Comparison of ENCODE assay signal across 8 mouse cellular contexts in the genomic region with DNA sequence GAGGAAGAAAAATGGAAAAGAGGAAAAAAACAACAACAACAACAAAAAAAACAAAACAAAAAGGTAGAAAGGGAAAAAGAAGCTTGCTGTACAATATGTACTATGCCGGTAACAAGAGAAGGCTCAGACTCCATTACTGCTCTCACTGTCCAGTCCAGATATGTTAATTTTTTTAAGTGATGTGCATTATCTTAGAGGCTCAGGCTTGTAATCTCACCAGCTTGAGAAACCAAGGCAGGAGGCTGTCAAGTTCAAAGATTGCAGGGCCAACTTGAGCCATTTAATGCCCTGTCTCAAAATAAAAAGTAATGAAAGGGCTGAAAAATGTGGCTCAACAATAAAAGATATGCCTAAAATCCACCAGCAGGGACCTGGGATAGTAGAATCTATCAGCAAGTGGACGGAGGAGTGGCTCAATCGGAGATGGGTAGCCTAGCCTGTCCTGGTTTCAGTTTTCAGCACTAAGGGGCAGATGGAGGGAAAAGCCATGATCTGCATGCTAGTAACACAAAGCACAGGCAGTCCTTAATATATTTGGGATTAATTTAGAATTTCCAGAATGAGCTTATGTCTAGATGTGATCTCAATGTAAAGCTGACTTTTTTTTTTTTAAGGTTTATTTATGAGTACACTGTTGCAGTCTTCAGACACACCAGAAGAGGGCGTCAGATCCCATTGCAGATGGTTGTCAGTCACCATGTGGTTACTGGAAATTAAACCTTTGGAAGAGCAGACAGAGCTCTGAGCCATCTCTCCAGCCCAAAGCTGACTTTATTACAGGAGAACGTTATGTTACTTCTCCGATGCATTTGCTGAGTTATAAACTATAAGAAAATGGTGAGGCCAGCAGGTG. TPM values are rescaled to one million over a fixed set of nuclear protein-coding genes. Genes with fewer than 3 reads are reported as not detected.
A peak's percentile ranks its signal among the peaks of the same experiment; 100 is the strongest.
DNase-seq lines count a peak whose midpoint lies in the region; ATAC-seq and TF ChIP-seq lines count a peak whose summit lies in the region.

No protein-coding gene starts in this region.

- H3K9me3 ChIP-seq in heart, embryonic 13.5 days, result no peaks in the 10 kb centered on the region
- H3K9me3 ChIP-seq in midbrain, embryonic 15.5 days, result no peaks in the 10 kb centered on the region

- no peak overlapping the region for H3K27ac ChIP-seq in heart, embryonic 13.5 days (replicated peaks)
- no peak overlapping the region for H3K27ac ChIP-seq in thymus, adult 2 months (ENCODE audit: control insufficient read depth, insufficient read depth, low read length)
- 0 out of 2 replicates have a peak overlapping the region, but pooled peaks have one; percentile 76 for H3K27ac ChIP-seq in midbrain, embryonic 15.5 days

- peak overlapping the region; percentile 72 for H3K4me2 ChIP-seq in heart, embryonic 13.5 days
- H3K4me2 ChIP-seq in midbrain, embryonic 15.5 days, result peak overlapping the region; percentile 58

- peaks cover 29% of the 10 kb centered on the region for H3K36me3 ChIP-seq in heart, embryonic 13.5 days
- peaks cover 12% of the 10 kb centered on the region; the same call in 1 of the 2 replicates for H3K36me3 ChIP-seq in thymus, adult 2 months (ENCODE audit: control insufficient read depth, insufficient read depth, low read length)
- H3K36me3 ChIP-seq in midbrain, embryonic 15.5 days (replicated peaks), result 0 out of 2 replicates have a peak, but pooled peaks cover 12% of the 10 kb centered on the region

- no peak for DNase-seq in heart, postnatal 36 days
- peak; percentile 13 for DNase-seq in thymus, postnatal 14 days
- no peak for DNase-seq in thymus, adult 2 months
- DNase-seq in gastrocnemius, postnatal 4 days (ENCODE audit: low spot score in 2 of 2), result no peak
- no peak for DNase-seq in adrenal gland, adult 2 months

- ATAC-seq in heart, embryonic 13.5 days (ENCODE audit: extremely low read depth, insufficient number of reproducible peaks, low FRiP score, low TSS enrichment), result no peak
- peak; percentile 41 for ATAC-seq in inflammation-experienced regulatory T-cells, adult 6 months
- ATAC-seq in midbrain, embryonic 15.5 days (replicated peaks), result peak; percentile 51

- no peak for TF ChIP-seq POLR2A in thymus, adult 2 months (IDR thresholded peaks at IDR 0.05; ENCODE audit: control insufficient read depth, extremely low read depth, insufficient read depth, low read length, poor library complexity)

- H3K4me3 ChIP-seq in heart, embryonic 13.5 days, result peak overlapping the region; percentile 78
- H3K4me3 ChIP-seq in thymus, adult 2 months (ENCODE audit: control insufficient read depth, insufficient read depth, low read length), result no peak overlapping the region
- H3K4me3 ChIP-seq in midbrain, embryonic 15.5 days, result peak overlapping the region; percentile 68

- TF ChIP-seq CTCF in thymus, adult 2 months (IDR thresholded peaks at IDR 0.05; ENCODE audit: borderline replicate concordance, control insufficient read depth, extremely low read depth, insufficient read depth, low read length, poor library complexity), result no peak

- H3K4me1 ChIP-seq in heart, embryonic 13.5 days, result peaks cover 12% of the 10 kb centered on the region
- H3K4me1 ChIP-seq in thymus, adult 2 months (replicated peaks; ENCODE audit: control insufficient read depth, insufficient read depth, low read length), result peaks cover 4% of the 10 kb centered on the region
- H3K4me1 ChIP-seq in midbrain, embryonic 15.5 days, result peaks cover 21% of the 10 kb centered on the region

- intact Hi-C loops in heart, postnatal 36 days (cut with DNase I), result no loop called here

- 35% methylated on average over 6 of the region's 6 CpGs for WGBS in heart, embryonic 13.5 days
- WGBS in thymus, adult 2 months, result 46% methylated on average over 6 of the region's 6 CpGs
- 43% methylated on average over 6 of the region's 6 CpGs for WGBS in midbrain, embryonic 15.5 days

- no peaks in the 10 kb centered on the region for H3K27me3 ChIP-seq in heart, embryonic 13.5 days (replicated peaks)
- H3K27me3 ChIP-seq in thymus, adult 2 months (ENCODE audit: control insufficient read depth, insufficient read depth, low read length), result no peaks in the 10 kb centered on the region
- no peaks in the 10 kb centered on the region for H3K27me3 ChIP-seq in midbrain, embryonic 15.5 days (replicated peaks)

- no peak overlapping the region; the same call in 1 of the 2 replicates for H3K9ac ChIP-seq in heart, embryonic 13.5 days
- H3K9ac ChIP-seq in midbrain, embryonic 15.5 days, result peak overlapping the region; percentile 68; the same call in 1 of the 2 replicates

RNA-seq across cellular contexts. Expression of a gene that starts 0.6 kb away (rescaled TPM):
- 703 and 780 TPM in 2 replicates for polyA plus RNA-seq in heart, embryonic 13.5 days (2015; fragmentation: Nextera tagmentation; extraction: Ambion mirVana)
- 1,000 to 10,000 TPM; 1,822 to 1,988 TPM for total RNA-seq in heart, postnatal 36 days (2021)
- polyA plus RNA-seq in thymus, adult 2 months (2012; rRNA removed), result 231 and 311 TPM in 2 replicates
- polyA plus RNA-seq in inflammation-experienced regulatory T-cells, adult 6 months (2017; shearing (Covaris generic)), result 100 to 1,000 TPM; 608 to 774 (median 726) TPM
- polyA plus RNA-seq in midbrain, embryonic 15.5 days (2015; fragmentation: Nextera tagmentation; extraction: Ambion mirVana), result 458 and 526 TPM in 2 replicates
- 100 to 1,000 TPM; 644 to 708 TPM for total RNA-seq in gastrocnemius, postnatal 4 days (2021)
- total RNA-seq in adrenal gland, adult 2 months (2021), result 100 to 1,000 TPM; 829 to 842 TPM
- polyA plus RNA-seq in adrenal gland, adult 2 months (2012; rRNA removed), result 217 and 245 TPM in 2 replicates

RNA-seq across cellular contexts. Expression of a gene that starts 0.7 kb away (rescaled TPM):
- 0.15 TPM in 1 of 2 replicates, not detected in the other for polyA plus RNA-seq in heart, embryonic 13.5 days (2015; fragmentation: Nextera tagmentation; extraction: Ambion mirVana)
- total RNA-seq in heart, postnatal 36 days (2021), result under 1 TPM; 0.17 to 0.35 TPM
- polyA plus RNA-seq in thymus, adult 2 months (2012; rRNA removed), result 0.13 and 0.60 TPM in 2 replicates
- not detected for polyA plus RNA-seq in inflammation-experienced regulatory T-cells, adult 6 months (2017; shearing (Covaris generic))
- 0.33 and 0.59 TPM in 2 replicates for polyA plus RNA-seq in midbrain, embryonic 15.5 days (2015; fragmentation: Nextera tagmentation; extraction: Ambion mirVana)
- total RNA-seq in gastrocnemius, postnatal 4 days (2021), result under 1 TPM; 0.20 to 0.29 TPM
- not detected for total RNA-seq in adrenal gland, adult 2 months (2021)
- polyA plus RNA-seq in adrenal gland, adult 2 months (2012; rRNA removed), result 0.38 and 1.0 TPM in 2 replicates

RNA-seq across cellular contexts. Expression of a gene that starts 13.1 kb away (rescaled TPM):
- polyA plus RNA-seq in heart, embryonic 13.5 days (2015; fragmentation: Nextera tagmentation; extraction: Ambion mirVana), result 13.5 and 15.1 TPM in 2 replicates
- total RNA-seq in heart, postnatal 36 days (2021), result 10 to 100 TPM; 17.2 to 25.4 TPM
- polyA plus RNA-seq in thymus, adult 2 months (2012; rRNA removed), result 9.4 and 12.5 TPM in 2 replicates
- polyA plus RNA-seq in inflammation-experienced regulatory T-cells, adult 6 months (2017; shearing (Covaris generic)), result 10 to 100 TPM; 11.9 to 17.0 (median 15.0) TPM
- polyA plus RNA-seq in midbrain, embryonic 15.5 days (2015; fragmentation: Nextera tagmentation; extraction: Ambion mirVana), result 38.2 and 40.7 TPM in 2 replicates
- 10 to 100 TPM; 20.8 to 22.7 TPM for total RNA-seq in gastrocnemius, postnatal 4 days (2021)
- total RNA-seq in adrenal gland, adult 2 months (2021), result 10 to 100 TPM; 24.1 to 26.2 TPM
- polyA plus RNA-seq in adrenal gland, adult 2 months (2012; rRNA removed), result 3.4 and 4.0 TPM in 2 replicates

RNA-seq across cellular contexts. Expression of a gene that starts 13.2 kb away (rescaled TPM):
- 60.9 and 69.9 TPM in 2 replicates for polyA plus RNA-seq in heart, embryonic 13.5 days (2015; fragmentation: Nextera tagmentation; extraction: Ambion mirVana)
- 10 to 100 TPM; 24.4 to 26.6 TPM for total RNA-seq in heart, postnatal 36 days (2021)
- 42.4 and 48.6 TPM in 2 replicates for polyA plus RNA-seq in thymus, adult 2 months (2012; rRNA removed)
- polyA plus RNA-seq in inflammation-experienced regulatory T-cells, adult 6 months (2017; shearing (Covaris generic)), result 100 to 1,000 TPM in 1 of 3 experiments, 10 to 100 TPM in 2; 82.2 to 102 (median 91.2) TPM
- polyA plus RNA-seq in midbrain, embryonic 15.5 days (2015; fragmentation: Nextera tagmentation; extraction: Ambion mirVana), result 93.2 and 96.7 TPM in 2 replicates
- total RNA-seq in gastrocnemius, postnatal 4 days (2021), result 10 to 100 TPM; 38.3 to 38.9 TPM
- total RNA-seq in adrenal gland, adult 2 months (2021), result 10 to 100 TPM; 36.8 to 53.1 TPM
- 20.5 and 33.7 TPM in 2 replicates for polyA plus RNA-seq in adrenal gland, adult 2 months (2012; rRNA removed)

RNA-seq across cellular contexts. Expression of a gene that starts 28.5 kb away (rescaled TPM):
- 31.1 and 33.3 TPM in 2 replicates for polyA plus RNA-seq in heart, embryonic 13.5 days (2015; fragmentation: Nextera tagmentation; extraction: Ambion mirVana)
- 10 to 100 TPM; 22.5 to 27.6 TPM for total RNA-seq in heart, postnatal 36 days (2021)
- 185 and 202 TPM in 2 replicates for polyA plus RNA-seq in thymus, adult 2 months (2012; rRNA removed)
- polyA plus RNA-seq in inflammation-experienced regulatory T-cells, adult 6 months (2017; shearing (Covaris generic)), result 10 to 100 TPM; 30.0 to 47.0 (median 45.2) TPM
- polyA plus RNA-seq in midbrain, embryonic 15.5 days (2015; fragmentation: Nextera tagmentation; extraction: Ambion mirVana), result 47.6 and 48.4 TPM in 2 replicates
- total RNA-seq in gastrocnemius, postnatal 4 days (2021), result 10 to 100 TPM; 49.3 to 50.3 TPM
- total RNA-seq in adrenal gland, adult 2 months (2021), result 10 to 100 TPM; 52.6 to 61.5 TPM
- 83.3 and 103 TPM in 2 replicates for polyA plus RNA-seq in adrenal gland, adult 2 months (2012; rRNA removed)
